ENCODE assay signal across 8 mouse cellular contexts in genomic region chr2:72477221-72477620, GRCm38 (mm10). TPM values are rescaled to one million over a fixed set of nuclear protein-coding genes. Genes with fewer than 3 reads are reported as not detected.
A peak's percentile ranks its signal among the peaks of the same experiment; 100 is the strongest.
DNase-seq lines count a peak whose midpoint lies in the region; ATAC-seq and TF ChIP-seq lines count a peak whose summit lies in the region.

No protein-coding gene starts in this region.

- H3K27me3 ChIP-seq in MEL (ENCODE audit: control insufficient read depth in 1 of 2, insufficient read depth in 2 of 2, low read length in 2 of 2), result no peaks in the 10 kb centered on the region
- H3K27me3 ChIP-seq in hindbrain, embryonic 13.5 days, result peaks cover 17% of the 10 kb centered on the region
- H3K27me3 ChIP-seq in liver, embryonic 11.5 days (replicated peaks; ENCODE audit: control insufficient read depth, insufficient read depth, low read length), result no peaks in the 10 kb centered on the region

- no peak for TF ChIP-seq POLR2A in MEL (IDR thresholded peaks at IDR 0.05; ENCODE audit: control insufficient read depth in 1 of 2, insufficient read depth in 1 of 2, low read depth in 1 of 2, low read length in 2 of 2, poor library complexity in 1 of 2)

- DNase-seq in adrenal gland, postnatal 10 days, result peak; percentile 9
- DNase-seq in adrenal gland, adult 8-10 months, result no peak
- DNase-seq in MEL (ENCODE audit: low read depth, low spot score), result no peak
- DNase-seq in liver, embryonic 11.5 days (ENCODE audit: low spot score), result no peak
- no peak for DNase-seq in urinary bladder, postnatal 14 days (ENCODE audit: low spot score)
- no peak for DNase-seq in ovary, postnatal 14 days (ENCODE audit: low spot score)
- DNase-seq in thymus, postnatal 25 days, result no peak

- H3K4me3 ChIP-seq in MEL (ENCODE audit: control insufficient read depth in 1 of 2, insufficient read depth in 1 of 2, low read depth in 2 of 2, low read length in 2 of 2), result peak overlapping the region; percentile 45 to 71
- peak overlapping the region; percentile 86 for H3K4me3 ChIP-seq in hindbrain, embryonic 13.5 days
- peak overlapping the region; percentile 76 for H3K4me3 ChIP-seq in liver, embryonic 11.5 days (ENCODE audit: low read depth, low read length)

- peak overlapping the region; percentile 79 for H3K9ac ChIP-seq in MEL (ENCODE audit: control insufficient read depth, low read depth, low read length, poor library complexity, severe bottlenecking)
- H3K9ac ChIP-seq in hindbrain, embryonic 13.5 days, result peak overlapping the region; percentile 76
- H3K9ac ChIP-seq in liver, embryonic 11.5 days (ENCODE audit: low read depth, low read length), result peak overlapping the region; percentile 81

- H3K27ac ChIP-seq in MEL (ENCODE audit: control insufficient read depth, low read depth, low read length), result peak overlapping the region; percentile 34
- no peak overlapping the region for H3K27ac ChIP-seq in hindbrain, embryonic 13.5 days
- peak overlapping the region; percentile 98 for H3K27ac ChIP-seq in liver, embryonic 11.5 days (ENCODE audit: low read depth, low read length)

- TF ChIP-seq RAD21 in MEL (IDR thresholded peaks at IDR 0.05; ENCODE audit: low read depth, low read length), result no peak

- WGBS in hindbrain, embryonic 13.5 days, result 3% methylated on average over 11 of the region's 11 CpGs
- 2% methylated on average over 11 of the region's 11 CpGs for WGBS in liver, embryonic 11.5 days

- H3K79me2 ChIP-seq in MEL (ENCODE audit: control insufficient read depth, insufficient read depth, low read length, poor library complexity), result peaks cover 38% of the 10 kb centered on the region

- H3K9me3 ChIP-seq in MEL (replicated peaks; ENCODE audit: insufficient read depth, low read length), result no peaks in the 10 kb centered on the region
- no peaks in the 10 kb centered on the region for H3K9me3 ChIP-seq in hindbrain, embryonic 13.5 days
- H3K9me3 ChIP-seq in liver, embryonic 11.5 days (ENCODE audit: control insufficient read depth, low read length), result no peaks in the 10 kb centered on the region

- TF ChIP-seq CTCF in MEL (IDR thresholded peaks at IDR 0.05 in 2 of 3, conservative IDR thresholded peaks at IDR 0.05 in 1 of 3; ENCODE audit: control insufficient read depth in 1 of 3, insufficient read depth in 1 of 3, low read depth in 2 of 3, low read length in 3 of 3, poor library complexity in 1 of 3, severe bottlenecking in 1 of 3), result no peak

- ATAC-seq in hindbrain, embryonic 13.5 days (ENCODE audit: low FRiP score), result no peak
- ATAC-seq in liver, embryonic 11.5 days (replicated peaks; ENCODE audit: low FRiP score), result no peak

- peak overlapping the region; percentile 95 for H3K4me2 ChIP-seq in hindbrain, embryonic 13.5 days
- H3K4me2 ChIP-seq in liver, embryonic 11.5 days, result peak overlapping the region; percentile 87

- peaks cover 2 to 36% of the 10 kb centered on the region in 2 experiments; a peak in 3 of 4 replicates for H3K4me1 ChIP-seq in MEL (ENCODE audit: control insufficient read depth in 1 of 2, insufficient read depth in 2 of 2, low read length in 2 of 2)
- H3K4me1 ChIP-seq in hindbrain, embryonic 13.5 days (replicated peaks), result peaks cover 33% of the 10 kb centered on the region
- H3K4me1 ChIP-seq in liver, embryonic 11.5 days (replicated peaks; ENCODE audit: control insufficient read depth, insufficient read depth, low read length), result peaks cover 17% of the 10 kb centered on the region

- H3K36me3 ChIP-seq in MEL (ENCODE audit: control insufficient read depth in 1 of 2, insufficient read depth in 2 of 2, low read length in 2 of 2), result peaks cover 8 to 46% of the 10 kb centered on the region in 2 experiments
- no peaks in the 10 kb centered on the region; the same call in 1 of the 2 replicates for H3K36me3 ChIP-seq in hindbrain, embryonic 13.5 days
- H3K36me3 ChIP-seq in liver, embryonic 11.5 days (ENCODE audit: control insufficient read depth, insufficient read depth, low read length), result peaks cover 24% of the 10 kb centered on the region

- TF ChIP-seq EP300 in MEL (IDR thresholded peaks at IDR 0.05; ENCODE audit: low read depth in 1 of 2, low read length in 2 of 2), result no peak

TF ChIP-seq in MEL, 35 proteins besides CTCF, POLR2A, EP300 and RAD21:
- 0 out of 2 replicates have a peak, but pooled peaks have one; percentile 15 for TF ChIP-seq SIN3A (IDR thresholded peaks at IDR 0.05; ENCODE audit: low read length)
- TF ChIP-seq JUND (IDR thresholded peaks at IDR 0.05; ENCODE audit: low read depth, low read length), result no peak
- TF ChIP-seq RCOR1 (IDR thresholded peaks at IDR 0.05; ENCODE audit: low read depth, low read length), result no peak
- no peak for TF ChIP-seq MYC (IDR thresholded peaks at IDR 0.05; ENCODE audit: low read depth, low read length)

RNA-seq across cellular contexts. Expression of gene Cdca7, which starts 1.3 kb away (rescaled TPM):
- 10 to 100 TPM in 1 of 2 experiments, 1 to 10 TPM in 1; 9.5 to 14.5 TPM for total RNA-seq in adrenal gland, postnatal 10 days (2021)
- total RNA-seq in adrenal gland, adult 8-10 months (2022), result 1 to 10 TPM; 1.9 to 3.1 (median 2.8) TPM
- 95.5 and 97.2 TPM in 2 replicates for total RNA-seq in MEL (2012; rRNA removed)
- 100 to 1,000 TPM; 123 to 175 TPM for polyA plus RNA-seq in MEL (2012; ENCODE audit: insufficient read depth in 1 of 2, insufficient read length in 2 of 2, low read depth in 1 of 2, low replicate concordance in 2 of 2, missing spikeins in 1 of 2)
- 29.3 and 30.2 TPM in 2 replicates for polyA plus RNA-seq in hindbrain, embryonic 13.5 days (2015; fragmentation: Nextera tagmentation; extraction: Ambion mirVana)
- polyA plus RNA-seq in liver, embryonic 11.5 days (2014; fragmentation: Nextera tagmentation; extraction: Ambion mirVana), result 156 and 165 TPM in 2 replicates
